Mouse (Mus musculus) bone marrow macrophage, adult 2 months (primary cell): ENCODE data around the gene Mrpl34.

Experiments used
- CTCF ChIP-seq: IDR thresholded peaks from 2 replicates; pipeline ENCODE4 v1.5.1; 2012; ENCODE audit warnings: low read depth, mild to moderate bottlenecking, low read length, moderate library complexity
- POLR2A ChIP-seq: IDR thresholded peaks from 2 replicates; pipeline ENCODE4 v1.6.1; 2012; ENCODE audit warnings: mild to moderate bottlenecking, low read depth, low read length, borderline replicate concordance

DNA sequence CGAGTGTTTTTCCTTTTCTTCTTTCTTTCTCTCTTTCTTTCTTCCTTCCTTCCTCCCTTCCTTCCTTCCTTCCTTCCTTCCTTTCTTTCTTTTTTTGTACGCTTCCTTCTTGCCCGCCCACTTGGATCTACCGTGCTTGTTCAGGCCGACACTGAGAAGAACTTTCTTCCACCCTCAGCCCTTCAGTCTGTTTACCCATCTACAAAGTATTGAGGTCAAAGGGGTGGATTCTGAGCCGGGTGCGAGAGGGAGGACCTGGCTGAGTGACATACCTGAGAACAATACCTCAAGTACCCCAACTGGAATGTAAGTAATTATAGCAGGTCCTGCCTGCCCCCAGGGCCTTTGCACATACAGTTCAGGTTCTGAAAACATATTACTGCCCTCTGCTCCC lies 21.4 kb downstream of the Mrpl34 start:
- TF ChIP-seq CTCF (no peak), POLR2A (no peak)
